Mouse (Mus musculus) limb, embryonic 13.5 days (tissue): ENCODE results near the gene Med1. TPM values are rescaled to one million over a fixed set of nuclear protein-coding genes. Genes with fewer than 3 reads are reported as not detected.
A peak's percentile ranks its signal among the peaks of the same experiment; 100 is the strongest.
"Not testable (repeated sequence)": the region's sequence is repeated elsewhere in the genome, so short reads cannot be mapped to it uniquely, and the experiment has no call there.

Experiments used
- ATAC-seq: fragments of 200-750 bp; cut with Nextera tagmentation; 2 replicates; pipeline ENCODE4 v1.8.0; 2017; ENCODE audit warnings: low read depth, moderate number of reproducible peaks, moderate TSS enrichment; ENCODE audit not compliant: low FRiP score
- H3K27ac ChIP-seq: fragments of 300-500 bp; sonication (generic); 2 replicates; pipeline ENCODE4 v1.5.1; 2015; ENCODE audit warnings: inconsistent platforms, mild to moderate bottlenecking, moderate library complexity
- H3K27me3 ChIP-seq: fragments of 300-500 bp; sonication (generic); 2 replicates; pipeline ENCODE4 v1.6.1; 2015; ENCODE audit warnings: mild to moderate bottlenecking, inconsistent platforms
- H3K36me3 ChIP-seq: fragments of 300-500 bp; sonication (generic); 2 replicates; pipeline ENCODE4 v1.6.1; 2015; ENCODE audit warnings: inconsistent platforms, mild to moderate bottlenecking, moderate library complexity
- H3K4me1 ChIP-seq: fragments of 300-500 bp; sonication (generic); 2 replicates; pipeline ENCODE4 v1.6.1; 2015; ENCODE audit warnings: inconsistent platforms
- H3K4me2 ChIP-seq: fragments of 300-500 bp; sonication (generic); replicated peaks from 2 replicates; pipeline ENCODE4 v1.6.1; 2015; ENCODE audit warnings: inconsistent platforms, mild to moderate bottlenecking, moderate library complexity
- H3K4me3 ChIP-seq: fragments of 300-500 bp; sonication (generic); 2 replicates; pipeline ENCODE4 v1.5.1; 2015; ENCODE audit warnings: moderate library complexity, mild to moderate bottlenecking, inconsistent platforms
- H3K9ac ChIP-seq: fragments of 300-500 bp; sonication (generic); 2 replicates; pipeline ENCODE4 v1.6.1; 2015; ENCODE audit warnings: mild to moderate bottlenecking, inconsistent platforms
- H3K9me3 ChIP-seq: fragments of 300-500 bp; sonication (generic); 2 replicates; pipeline ENCODE4 v1.6.1; 2016; ENCODE audit warnings: inconsistent platforms
- WGBS: fragments of 180-500 bp; shearing (Covaris S2); methylation state at CpG from one replicate; pipeline ENCODE4 v1.1.7; 2015; 5-methylcytosine and 5-hydroxymethylcytosine counted together
- polyA plus RNA-seq: library from polyadenylated mRNA; unstranded; fragments of >200 nt; fragmentation: Nextera tagmentation; extraction: Ambion mirVana; gene quantifications from 2 replicates; pipeline ENCODE4 v1.2.1, GENCODE M21; 2015

Gene Med1
- polyA plus RNA-seq, 1 experiment from 2014 or later = 76.8 TPM

GRCm38 (mm10) chr11:98201791-98202640 is 8.9 kb upstream of the Med1 start:
- Histone ChIP-seq H3K4me1 (peaks cover 10% of the 10 kb centered on the region), H3K9ac (peak overlapping the region; percentile 77), H3K9me3 (no peaks in the 10 kb centered on the region), H3K4me2 (peak overlapping the region; percentile 96), H3K27me3 (no peaks in the 10 kb centered on the region), H3K36me3 (peaks cover 3% of the 10 kb centered on the region; the same call in 1 of the 2 replicates), H3K4me3 (peak overlapping the region; percentile 92), H3K27ac (peak overlapping the region; percentile 79)
- 4% methylated on average over 27 of the region's 27 CpGs for WGBS
- ATAC-seq = no peak

DNA sequence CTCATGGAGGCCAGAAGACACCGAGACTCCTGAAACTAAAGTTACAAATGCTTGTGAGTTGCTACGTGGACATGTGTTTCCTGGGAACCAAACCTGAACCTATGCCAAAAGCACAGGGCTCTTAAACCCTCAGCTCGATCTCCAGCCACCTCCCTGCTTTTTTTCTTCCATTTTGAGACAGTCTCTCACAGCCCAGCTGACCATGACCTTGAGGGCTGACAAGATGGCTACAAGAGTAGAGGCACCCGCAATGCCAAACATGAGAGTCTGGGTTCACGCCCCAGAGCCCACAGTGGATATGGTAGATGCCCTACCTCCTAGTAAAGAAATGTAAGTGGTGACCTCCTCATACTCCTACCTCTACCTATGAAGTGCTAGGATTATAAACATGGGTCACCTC is 2.3 kb downstream of the Med1 start:
- ATAC-seq = no peak
- 89% methylated on average over 5 of the region's 5 CpGs for WGBS
- Histone ChIP-seq H3K36me3 (peaks cover 47% of the 10 kb centered on the region), H3K4me2 (no peak overlapping the region), H3K4me1 (peaks cover 14% of the 10 kb centered on the region), H3K27me3 (no peaks in the 10 kb centered on the region), H3K9me3 (no peaks in the 10 kb centered on the region), H3K4me3 (no peak overlapping the region), H3K9ac (no peak overlapping the region), H3K27ac (no peak overlapping the region)

GRCm38 (mm10) chr11:98187640-98188395 is 5.3 kb downstream of the Med1 start:
- no peak overlapping the region for H3K27ac ChIP-seq
- peaks cover 14% of the 10 kb centered on the region for H3K4me1 ChIP-seq
- WGBS = 94% methylated on average over 9 of the region's 9 CpGs
- no peak for ATAC-seq
- no peak overlapping the region for H3K4me2 ChIP-seq
- H3K9me3 ChIP-seq = no peaks in the 10 kb centered on the region
- H3K4me3 ChIP-seq = no peak overlapping the region
- no peak overlapping the region for H3K9ac ChIP-seq
- H3K36me3 ChIP-seq = peaks cover 72% of the 10 kb centered on the region
- H3K27me3 ChIP-seq = no peaks in the 10 kb centered on the region

DNA sequence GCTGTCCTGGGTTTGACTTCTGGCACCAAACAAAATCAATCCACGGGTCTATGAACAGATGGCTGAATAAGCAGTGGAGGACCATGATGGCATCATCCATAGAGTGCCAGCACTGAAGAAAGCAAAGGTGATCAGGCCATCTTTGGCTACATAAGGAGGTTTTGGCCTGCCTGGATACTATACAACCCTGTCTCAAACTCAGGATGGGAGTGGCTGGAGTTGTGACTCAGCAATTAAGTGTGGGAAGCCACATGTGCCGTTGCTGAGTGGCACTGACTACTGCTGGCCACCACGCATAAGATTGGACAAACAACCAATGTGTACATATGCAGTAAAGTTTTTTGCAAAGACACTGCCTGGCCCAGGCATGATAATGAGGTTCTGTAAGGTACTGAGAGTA is 10.9 kb downstream of the Med1 start:
- not testable (repeated sequence) for H3K9ac ChIP-seq, ATAC-seq, H3K27ac ChIP-seq, H3K9me3 ChIP-seq, H3K4me1 ChIP-seq, H3K4me2 ChIP-seq, H3K27me3 ChIP-seq, H3K4me3 ChIP-seq
- H3K36me3 ChIP-seq = peaks cover 89% of the 10 kb centered on the region
- WGBS = 95% methylated on average over 3 of the region's 3 CpGs

- no peak for ATAC-seq
- Histone ChIP-seq H3K27me3 (no peaks in the 10 kb centered on the region), H3K27ac (no peak overlapping the region), H3K4me3 (no peak overlapping the region), H3K4me1 (no peaks in the 10 kb centered on the region), H3K4me2 (no peak overlapping the region), H3K9me3 (no peaks in the 10 kb centered on the region), H3K9ac (no peak overlapping the region), H3K36me3 (peaks cover 84% of the 10 kb centered on the region)
- 72% methylated on average over 1 of the region's 1 CpGs for WGBS
Measured at GRCm38 (mm10) chr11:98168400-98168799, 24.7 kb downstream of the Med1 start.

DNA sequence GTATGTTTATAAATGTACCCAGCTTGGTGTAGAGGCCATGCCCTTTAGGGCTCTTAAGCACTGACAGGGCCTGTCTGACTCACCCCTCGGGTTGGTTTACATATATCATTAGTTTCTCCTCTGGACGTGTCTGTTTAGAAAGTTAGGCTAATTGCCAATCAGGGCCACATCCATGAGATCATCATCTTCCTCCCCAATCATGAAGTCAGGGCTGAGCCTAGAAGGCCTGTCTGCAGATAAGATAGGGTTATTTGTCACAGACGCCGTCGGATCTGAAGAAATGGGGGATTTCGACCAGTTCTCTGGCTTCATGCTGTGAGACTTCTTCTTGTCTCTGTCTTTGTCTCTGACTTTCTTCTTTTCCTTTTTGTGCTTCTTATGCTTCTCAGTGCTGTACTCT is 38.0 kb downstream of the Med1 start:
- Histone ChIP-seq H3K27me3 (no peaks in the 10 kb centered on the region), H3K9me3 (no peaks in the 10 kb centered on the region), H3K4me1 (no peaks in the 10 kb centered on the region), H3K27ac (no peak overlapping the region), H3K9ac (no peak overlapping the region), H3K36me3 (peaks cover 61% of the 10 kb centered on the region), H3K4me3 (no peak overlapping the region), H3K4me2 (no peak overlapping the region)
- 86% methylated on average over 6 of the region's 6 CpGs for WGBS
- ATAC-seq = no peak

DNA sequence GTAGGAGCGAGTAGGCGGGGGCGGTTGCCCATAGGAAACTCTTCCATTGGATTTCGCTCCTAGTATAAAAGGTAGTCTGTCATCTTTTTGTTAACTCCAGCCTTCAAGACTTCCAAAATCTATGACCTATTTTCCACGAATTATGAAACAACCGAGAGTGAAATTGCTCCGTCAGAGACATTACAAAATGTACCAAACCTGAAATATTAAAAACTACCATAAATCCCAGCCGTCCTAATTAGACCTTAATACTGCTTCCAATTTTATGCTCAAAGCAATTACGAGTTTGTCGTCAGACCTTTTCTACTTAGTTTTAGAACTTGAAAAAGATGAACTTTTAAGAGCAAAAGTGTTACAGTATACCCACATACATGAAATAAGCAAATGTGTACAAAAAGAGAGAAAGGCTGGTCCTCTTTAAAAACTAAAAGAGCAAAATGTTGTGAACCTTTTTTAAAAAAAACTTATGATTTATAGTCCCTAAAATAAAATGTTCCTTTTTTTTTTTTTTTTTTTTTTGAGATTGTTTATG is 42.4 kb downstream of the Med1 start:
- no peak overlapping the region for H3K9ac ChIP-seq
- H3K4me3 ChIP-seq = peak overlapping the region; percentile 98
- H3K27me3 ChIP-seq = no peaks in the 10 kb centered on the region
- peaks cover 20% of the 10 kb centered on the region for H3K36me3 ChIP-seq
- H3K4me1 ChIP-seq = peaks cover 25% of the 10 kb centered on the region
- no peaks in the 10 kb centered on the region for H3K9me3 ChIP-seq
- H3K4me2 ChIP-seq = peak overlapping the region; percentile 90
- no peak overlapping the region for H3K27ac ChIP-seq
- 8% methylated on average over 10 of the region's 10 CpGs for WGBS
- no peak for ATAC-seq

DNA sequence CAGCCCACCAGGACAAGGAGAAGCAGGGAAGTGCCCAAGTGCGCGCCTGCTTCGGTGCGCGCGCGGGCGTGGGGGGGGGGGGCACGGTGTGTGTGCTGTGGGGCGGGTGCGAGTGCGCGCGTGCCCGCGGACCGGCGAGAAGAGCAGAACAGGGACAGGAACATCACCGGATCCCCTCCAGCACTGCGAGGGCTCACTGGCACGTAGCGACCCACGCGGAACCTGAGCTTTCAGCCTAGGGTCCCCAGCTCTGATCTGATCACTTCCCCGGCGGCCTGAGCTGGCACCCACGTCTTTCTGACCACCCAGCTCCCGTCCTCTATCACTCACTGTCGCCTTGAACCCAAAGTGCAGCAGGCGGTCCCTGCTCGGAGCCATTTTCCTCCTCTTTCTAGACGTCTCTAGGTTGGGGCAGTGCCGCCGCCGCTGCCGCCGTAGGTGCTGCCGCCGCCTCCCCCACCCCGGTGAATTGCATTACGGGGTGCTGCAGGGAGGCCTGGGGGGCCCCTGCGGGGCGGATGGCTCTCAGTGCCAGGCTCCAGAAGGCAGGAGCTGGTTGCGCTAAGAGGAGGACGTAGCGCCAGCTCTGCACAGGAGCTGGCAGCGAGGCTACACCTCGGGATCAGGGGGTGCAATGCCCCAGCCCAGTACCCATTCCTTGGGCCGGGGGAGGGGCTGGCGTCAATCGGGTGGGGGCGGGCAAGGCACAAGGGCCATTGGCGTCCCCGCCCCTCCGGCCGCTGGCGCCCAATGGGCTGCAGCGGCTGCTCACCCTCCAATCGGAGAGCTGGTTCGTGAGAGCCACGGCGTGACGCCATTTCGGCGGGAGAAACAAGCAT is 43.1 kb downstream of the Med1 start, which contains the start of gene Fbxl20:
Gene Fbxl20, minus strand, starts transcription at position 618 of the 839 bp plus-strand sequence.
- Histone ChIP-seq H3K27me3 (no peaks in the 10 kb centered on the region), H3K4me3 (peak within 1 kb of the TSS; percentile 98), H3K4me1 (peaks cover 25% of the 10 kb centered on the region), H3K27ac (peak within 1 kb of the TSS; percentile 87), H3K4me2 (peak within 1 kb of the TSS; percentile 90), H3K36me3 (peaks cover 13% of the 10 kb centered on the region), H3K9me3 (no peaks in the 10 kb centered on the region), H3K9ac (peak within 1 kb of the TSS; percentile 94)
- ATAC-seq = peak; percentile 91
- WGBS = under 1% methylated on average over 59 of the region's 65 CpGs

GRCm38 (mm10) chr11:98149304-98149750 is 43.8 kb downstream of the Med1 start:
- WGBS = 0% methylated on average over 17 of the region's 57 CpGs
- Histone ChIP-seq H3K4me3 (peak overlapping the region; percentile 98), H3K9ac (peak overlapping the region; percentile 94), H3K27me3 (no peaks in the 10 kb centered on the region), H3K36me3 (peaks cover 6% of the 10 kb centered on the region; the same call in 1 of the 2 replicates), H3K27ac (peak overlapping the region; percentile 87), H3K9me3 (no peaks in the 10 kb centered on the region), H3K4me2 (peak overlapping the region; percentile 90), H3K4me1 (peaks cover 25% of the 10 kb centered on the region)
- ATAC-seq = peak; percentile 87

- peak overlapping the region; percentile 87 for H3K27ac ChIP-seq
- H3K4me1 ChIP-seq = peaks cover 25% of the 10 kb centered on the region
- H3K9ac ChIP-seq = peak overlapping the region; percentile 94
- peaks cover 1% of the 10 kb centered on the region; the same call in 1 of the 2 replicates for H3K36me3 ChIP-seq
- peak overlapping the region; percentile 98 for H3K4me3 ChIP-seq
- H3K4me2 ChIP-seq = peak overlapping the region; percentile 90
- H3K27me3 ChIP-seq = no peaks in the 10 kb centered on the region
- H3K9me3 ChIP-seq = no peaks in the 10 kb centered on the region
- WGBS = 3% methylated on average over 42 of the region's 45 CpGs
- ATAC-seq = no peak
Measured at GRCm38 (mm10) chr11:98148551-98149301, 44.4 kb downstream of the Med1 start.

GRCm38 (mm10) chr11:98145856-98146255 is 47.2 kb downstream of the Med1 start:
- Histone ChIP-seq H3K4me2 (no peak overlapping the region), H3K27ac (no peak overlapping the region), H3K27me3 (no peaks in the 10 kb centered on the region), H3K36me3 (peaks cover 11% of the 10 kb centered on the region), H3K9ac (no peak overlapping the region), H3K9me3 (no peaks in the 10 kb centered on the region), H3K4me3 (no peak overlapping the region), H3K4me1 (peaks cover 25% of the 10 kb centered on the region)
- no peak for ATAC-seq
- 82% methylated on average over 7 of the region's 7 CpGs for WGBS
